Mouse (Mus musculus) heart, postnatal 36 days (tissue): ENCODE measurements at regions not wholly inside any gene's neighbourhood (a gene's known extent, or its start where the extent isn't known, plus 50 kb on each side); places are given as distances from the start of the nearest gene placed in this dataset.

Experiments used
- DNase-seq, 2 experiments: peaks; one replicate each; pipeline ENCODE4 v3.0.0; 2021 to 2022
- intact Hi-C: fragments of 180-260 bp; cut with DNase I; formaldehyde crosslinking; loops from one replicate; pipeline ENCODE4 v1.15.1; 2025

GRCm38 (mm10) chr14:80789131-80789530 lies 805.2 kb downstream of the Olfm4 start:
- intact Hi-C loops = no loop called here
- no peak for DNase-seq

DNA sequence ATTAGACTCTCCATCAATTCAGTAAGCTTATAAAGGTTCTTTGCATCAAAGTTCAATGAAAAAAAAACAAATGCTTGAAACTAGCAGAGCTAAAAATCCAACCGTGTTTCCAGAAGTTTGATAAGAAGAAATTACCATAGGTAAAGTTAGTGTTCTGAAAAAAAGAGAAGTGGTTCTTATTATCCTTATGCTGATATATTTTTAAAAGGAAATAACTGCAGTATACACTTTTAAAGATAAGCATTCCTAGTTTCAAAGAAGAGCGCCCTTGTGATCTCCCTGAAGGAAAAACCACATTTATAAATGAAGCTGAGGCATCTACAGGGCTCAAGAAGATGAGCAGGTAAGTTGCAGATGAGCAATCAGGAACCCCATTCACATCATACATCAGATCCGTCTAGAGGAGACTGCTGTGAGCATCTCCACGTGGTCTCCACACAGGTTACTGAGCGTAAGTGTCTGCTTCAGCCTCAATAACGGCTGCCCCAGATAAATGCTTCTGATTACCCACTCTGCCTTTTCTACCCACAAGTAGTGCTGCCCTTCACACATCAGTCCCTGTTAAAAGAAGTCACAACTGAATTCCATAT lies 815.6 kb downstream of the Olfm4 start:
- intact Hi-C loops = no loop called here
- no peak for DNase-seq

- no peak for DNase-seq
- intact Hi-C loops = no loop called here
Observed at GRCm38 (mm10) chr14:80830476-80830875, 846.6 kb downstream of the Olfm4 start.

- DNase-seq = no peak
- intact Hi-C loops = no loop called here
Observed at GRCm38 (mm10) chr14:80844550-80844949, 860.7 kb downstream of the Olfm4 start.

- intact Hi-C loops = no loop called here
- peak; percentile 21 to 36 for DNase-seq
Observed at GRCm38 (mm10) chr14:80845576-80846269, 861.8 kb downstream of the Olfm4 start.

DNA sequence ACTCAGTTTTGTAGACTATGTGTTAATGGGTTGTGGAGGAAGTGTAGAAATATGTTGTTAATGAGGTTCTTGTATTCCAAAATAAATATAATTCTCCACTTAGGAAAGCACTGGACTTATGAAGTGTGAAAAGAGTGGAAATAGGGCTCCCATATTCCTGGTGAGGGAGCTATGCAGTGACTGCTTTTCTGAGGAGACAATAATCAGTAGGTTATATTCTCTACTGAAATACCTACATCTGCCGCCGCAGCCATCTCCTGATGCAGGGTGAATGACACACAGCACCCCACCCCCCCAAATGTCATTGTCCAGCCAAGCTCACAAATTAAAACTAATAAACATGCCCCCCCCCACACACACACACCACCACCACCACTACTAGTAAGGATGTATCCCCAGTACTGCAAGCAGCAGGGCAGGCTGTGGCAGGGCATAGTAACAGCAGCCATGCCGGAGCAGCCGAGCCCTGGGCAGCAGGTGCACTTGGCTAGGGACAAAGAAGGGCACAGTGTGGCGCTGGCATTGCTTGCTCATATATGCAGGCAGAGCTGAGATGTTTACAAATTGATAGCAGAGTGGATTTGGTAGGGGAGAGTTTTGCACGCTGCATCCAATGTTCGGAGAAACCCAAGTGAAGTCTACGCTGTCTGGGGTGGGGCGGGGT lies 862.7 kb downstream of the Olfm4 start:
- intact Hi-C loops = no loop called here
- DNase-seq = no peak
